Mouse (Mus musculus): Measurements from ENCODE around the gene Zfp146. TPM values are rescaled to one million over a fixed set of nuclear protein-coding genes. Genes with fewer than 3 reads are reported as not detected.
"Not testable (repeated sequence)": the region's sequence is repeated elsewhere in the genome, so short reads cannot be mapped to it uniquely, and the experiment has no call there.

The Zfp146 gene
- total RNA-seq, 2 experiments from 2014 or later: 48.9 to 108 TPM

- ATAC-seq (replicated peaks; ENCODE audit: low FRiP score, low TSS enrichment, poor library complexity, severe bottlenecking): peak; percentile 51
Measured at GRCm38 (mm10) chr7:30143555-30144209, 25.9 kb downstream of the Zfp146 start.

GRCm38 (mm10) chr7:30143170-30143554 is 26.4 kb downstream of the Zfp146 start:
- ATAC-seq (replicated peaks; ENCODE audit: low FRiP score, low TSS enrichment, poor library complexity, severe bottlenecking): no peak

GRCm38 (mm10) chr7:30136826-30137225 is 32.7 kb downstream of the Zfp146 start:
- ATAC-seq (replicated peaks; ENCODE audit: low FRiP score, low TSS enrichment, poor library complexity, severe bottlenecking): no peak

GRCm38 (mm10) chr7:30132396-30132795 is 37.2 kb downstream of the Zfp146 start:
- ATAC-seq (replicated peaks; ENCODE audit: low FRiP score, low TSS enrichment, poor library complexity, severe bottlenecking): no peak

GRCm38 (mm10) chr7:30129900-30130299 is 39.6 kb downstream of the Zfp146 start:
- ATAC-seq (replicated peaks; ENCODE audit: low FRiP score, low TSS enrichment, poor library complexity, severe bottlenecking): peak; percentile 77

DNA sequence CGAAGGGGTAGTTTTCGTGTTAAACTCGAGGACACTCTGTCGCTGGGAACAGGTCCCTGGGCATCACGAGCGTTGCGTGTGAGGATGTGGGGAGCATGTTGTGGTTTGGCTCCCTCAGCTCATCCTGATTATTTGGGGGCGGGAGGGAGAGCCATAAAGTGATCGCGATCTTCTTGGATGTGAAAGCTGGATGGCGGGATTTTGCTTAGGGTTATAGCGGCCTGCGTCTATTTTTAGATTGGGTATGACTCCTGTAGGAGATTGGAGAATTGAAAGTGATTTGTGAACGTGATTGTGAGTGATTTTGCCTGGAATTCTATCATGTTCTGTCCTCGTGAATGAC is 47.4 kb downstream of the Zfp146 start:
- no peak for ATAC-seq (replicated peaks; ENCODE audit: low FRiP score, low TSS enrichment, poor library complexity, severe bottlenecking)

GRCm38 (mm10) chr7:30121308-30122187 is 48.0 kb downstream of the Zfp146 start, which contains the start of gene Zfp382:
Gene Zfp382, plus strand, starts transcription at chr7:30121942.
- ATAC-seq (replicated peaks; ENCODE audit: low FRiP score, low TSS enrichment, poor library complexity, severe bottlenecking): peak; percentile 99

DNA sequence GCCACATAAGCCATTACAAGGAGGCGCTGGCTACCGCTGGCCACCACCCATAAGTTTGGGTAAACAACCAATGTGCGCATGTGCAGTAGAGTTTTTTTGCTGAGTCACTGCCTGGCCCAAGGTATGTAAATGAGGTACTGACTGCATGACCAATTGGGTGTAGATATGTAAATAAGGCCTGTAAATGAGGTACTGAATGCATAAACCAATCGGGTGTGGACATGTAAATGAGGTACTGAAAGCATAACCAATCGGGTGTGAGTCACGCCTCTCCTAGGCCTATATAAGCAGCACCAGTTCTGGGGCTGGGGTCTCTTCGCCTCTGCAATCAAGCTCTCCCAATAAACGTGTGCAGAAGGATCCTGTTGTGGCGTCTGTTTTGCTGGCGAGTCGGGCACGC is 51.6 kb downstream of the Zfp146 start:
- ATAC-seq (replicated peaks; ENCODE audit: low FRiP score, low TSS enrichment, poor library complexity, severe bottlenecking): not testable (repeated sequence)

- no peak for ATAC-seq (replicated peaks; ENCODE audit: low FRiP score, low TSS enrichment, poor library complexity, severe bottlenecking)
Measured at GRCm38 (mm10) chr7:30116076-30116475, 53.5 kb downstream of the Zfp146 start.

Other genes with a start within 250 kb of the Zfp146 start
- gene Zfp74, start 215.7 kb downstream of the Zfp146 start, total RNA-seq (2014; fragmentation: Nextera tagmentation): 9.1 and 10.6 TPM in 2 replicates
- 8.4 and 9.2 TPM in 2 replicates for gene Zfp74, start 215.7 kb downstream of the Zfp146 start, total RNA-seq (2017)
- 9.0 and 16.5 TPM in 2 replicates for gene Zfp568, start 185.8 kb downstream of the Zfp146 start, total RNA-seq (2014; fragmentation: Nextera tagmentation)
- gene Zfp568, start 185.8 kb downstream of the Zfp146 start, total RNA-seq (2017): 25.7 and 26.1 TPM in 2 replicates
- gene Zfp14, start 118.4 kb downstream of the Zfp146 start, total RNA-seq (2014; fragmentation: Nextera tagmentation): 0.74 and 1.3 TPM in 2 replicates
- 1.1 and 5.8 TPM in 2 replicates for gene Zfp14, start 118.4 kb downstream of the Zfp146 start, total RNA-seq (2017)
- gene Zfp82, start 96.8 kb downstream of the Zfp146 start, total RNA-seq (2014; fragmentation: Nextera tagmentation): 4.6 and 6.8 TPM in 2 replicates
- 4.5 and 7.5 TPM in 2 replicates for gene Zfp82, start 96.8 kb downstream of the Zfp146 start, total RNA-seq (2017)
- 0.79 TPM in 1 of 2 replicates, not detected in the other for gene Gm26920, start 79.3 kb downstream of the Zfp146 start, total RNA-seq (2014; fragmentation: Nextera tagmentation)
- not detected in 2 replicates for gene Gm26920, start 79.3 kb downstream of the Zfp146 start, total RNA-seq (2017)
- gene Zfp566, start 79.2 kb downstream of the Zfp146 start, total RNA-seq (2014; fragmentation: Nextera tagmentation): 7.1 and 16.8 TPM in 2 replicates
- 5.0 TPM in 2 replicates for gene Zfp566, start 79.2 kb downstream of the Zfp146 start, total RNA-seq (2017)
- 10.5 and 20.6 TPM in 2 replicates for gene Zfp260, start 75.0 kb downstream of the Zfp146 start, total RNA-seq (2014; fragmentation: Nextera tagmentation)
- 14.0 and 20.1 TPM in 2 replicates for gene Zfp260, start 75.0 kb downstream of the Zfp146 start, total RNA-seq (2017)
- 2.5 and 2.8 TPM in 2 replicates for gene Zfp382, start 47.8 kb downstream of the Zfp146 start, total RNA-seq (2014; fragmentation: Nextera tagmentation)
- gene Zfp382, start 47.8 kb downstream of the Zfp146 start, total RNA-seq (2017): 1.6 and 2.4 TPM in 2 replicates
- gene Cox7a1, start 14.4 kb upstream of the Zfp146 start, total RNA-seq (2014; fragmentation: Nextera tagmentation): 6.0 TPM in 1 of 2 replicates, not detected in the other
- not detected in 2 replicates for gene Cox7a1, start 14.4 kb upstream of the Zfp146 start, total RNA-seq (2017)
- gene Capns1, start 29.1 kb upstream of the Zfp146 start, total RNA-seq (2014; fragmentation: Nextera tagmentation): 148 and 186 TPM in 2 replicates
- gene Capns1, start 29.1 kb upstream of the Zfp146 start, total RNA-seq (2017): 123 and 126 TPM in 2 replicates
- gene Polr2i, start 62.2 kb upstream of the Zfp146 start, total RNA-seq (2014; fragmentation: Nextera tagmentation): 91.3 and 106 TPM in 2 replicates
- gene Polr2i, start 62.2 kb upstream of the Zfp146 start, total RNA-seq (2017): 42.0 and 46.5 TPM in 2 replicates
- gene Tbcb, start 62.5 kb upstream of the Zfp146 start, total RNA-seq (2014; fragmentation: Nextera tagmentation): 86.4 and 117 TPM in 2 replicates
- 26.2 and 49.4 TPM in 2 replicates for gene Tbcb, start 62.5 kb upstream of the Zfp146 start, total RNA-seq (2017)
- gene Ovol3, start 66.0 kb upstream of the Zfp146 start, total RNA-seq (2014; fragmentation: Nextera tagmentation): not detected in 2 replicates
- not detected in 2 replicates for gene Ovol3, start 66.0 kb upstream of the Zfp146 start, total RNA-seq (2017)
- gene Thap8, start 110.3 kb upstream of the Zfp146 start, total RNA-seq (2014; fragmentation: Nextera tagmentation): not detected in 2 replicates
- gene Thap8, start 110.3 kb upstream of the Zfp146 start, total RNA-seq (2017): 1.6 TPM in 1 of 2 replicates, not detected in the other
- gene Wdr62, start 110.7 kb upstream of the Zfp146 start, total RNA-seq (2014; fragmentation: Nextera tagmentation): 31.0 and 31.8 TPM in 2 replicates
- 5.1 and 5.5 TPM in 2 replicates for gene Wdr62, start 110.7 kb upstream of the Zfp146 start, total RNA-seq (2017)
- not detected in 2 replicates for gene Clip3, start 122.0 kb upstream of the Zfp146 start, total RNA-seq (2014; fragmentation: Nextera tagmentation)
- gene Clip3, start 122.0 kb upstream of the Zfp146 start, total RNA-seq (2017): not detected in 2 replicates
- gene Alkbh6, start 139.0 kb upstream of the Zfp146 start, total RNA-seq (2014; fragmentation: Nextera tagmentation): 12.7 and 35.5 TPM in 2 replicates
- 26.5 and 28.8 TPM in 2 replicates for gene Alkbh6, start 139.0 kb upstream of the Zfp146 start, total RNA-seq (2017)
- 2.9 TPM in 1 of 2 replicates, not detected in the other for gene Syne4, start 145.1 kb upstream of the Zfp146 start, total RNA-seq (2014; fragmentation: Nextera tagmentation)
- not detected in 2 replicates for gene Syne4, start 145.1 kb upstream of the Zfp146 start, total RNA-seq (2017)
- not detected in 2 replicates for gene E130208F15Rik, start 152.0 kb upstream of the Zfp146 start, total RNA-seq (2014; fragmentation: Nextera tagmentation)
- 3.4 TPM in 1 of 2 replicates, not detected in the other for gene E130208F15Rik, start 152.0 kb upstream of the Zfp146 start, total RNA-seq (2017)
- 7.3 and 9.2 TPM in 2 replicates for gene Sdhaf1, start 154.1 kb upstream of the Zfp146 start, total RNA-seq (2014; fragmentation: Nextera tagmentation)
- gene Sdhaf1, start 154.1 kb upstream of the Zfp146 start, total RNA-seq (2017): 7.9 and 8.9 TPM in 2 replicates
- not detected in 2 replicates for gene Lrfn3, start 193.0 kb upstream of the Zfp146 start, total RNA-seq (2014; fragmentation: Nextera tagmentation)
- gene Lrfn3, start 193.0 kb upstream of the Zfp146 start, total RNA-seq (2017): not detected in 2 replicates
- gene Tyrobp, start 244.0 kb upstream of the Zfp146 start, total RNA-seq (2014; fragmentation: Nextera tagmentation): 19.3 TPM in 1 of 2 replicates, not detected in the other
- 5.1 and 26.6 TPM in 2 replicates for gene Tyrobp, start 244.0 kb upstream of the Zfp146 start, total RNA-seq (2017)

Data from megakaryocyte-erythroid progenitor cell, adult 5-6 weeks (primary cell).